Mouse (Mus musculus) left cerebral cortex, adult 8-10 months (tissue): Measurements from ENCODE around the gene Wipf2. TPM values are rescaled to one million over a fixed set of nuclear protein-coding genes. Genes with fewer than 3 reads are reported as not detected.

ENCODE experiments used
- DNase-seq, 2 experiments: peaks; one replicate each; pipeline ENCODE4 v3.0.0; 2022; ENCODE audit warnings: low spot score in 2 of 2
- total RNA-seq, 4 experiments: library from RNA; stranded (reverse); gene quantifications; 2 replicates each; pipeline ENCODE4 v1.2.4; 2022

The Wipf2 gene
- total RNA-seq, 4 experiments from 2014 or later = 74.0 to 84.5 (median 81.5) TPM

DNA sequence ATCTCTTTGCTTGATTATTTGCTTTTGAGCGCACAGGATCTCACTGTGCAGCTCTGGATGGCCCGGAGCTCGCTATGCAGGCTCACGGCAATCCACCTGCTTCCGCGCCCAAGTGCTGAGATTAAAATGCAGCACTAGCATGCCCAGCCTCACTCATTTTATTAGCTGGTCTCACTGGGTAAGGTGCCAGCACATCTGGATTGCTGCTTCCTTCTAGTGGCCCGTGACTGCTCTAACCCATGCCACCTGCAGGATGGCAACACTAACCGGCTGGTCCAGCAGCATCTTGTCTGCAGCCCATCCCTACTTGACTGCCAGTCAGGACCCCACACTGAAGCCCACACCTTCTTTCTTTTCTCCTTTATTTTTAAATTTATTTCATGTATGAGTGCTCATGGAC, 9.3 kb upstream of the Wipf2 start:
- DNase-seq = no peak

DNA sequence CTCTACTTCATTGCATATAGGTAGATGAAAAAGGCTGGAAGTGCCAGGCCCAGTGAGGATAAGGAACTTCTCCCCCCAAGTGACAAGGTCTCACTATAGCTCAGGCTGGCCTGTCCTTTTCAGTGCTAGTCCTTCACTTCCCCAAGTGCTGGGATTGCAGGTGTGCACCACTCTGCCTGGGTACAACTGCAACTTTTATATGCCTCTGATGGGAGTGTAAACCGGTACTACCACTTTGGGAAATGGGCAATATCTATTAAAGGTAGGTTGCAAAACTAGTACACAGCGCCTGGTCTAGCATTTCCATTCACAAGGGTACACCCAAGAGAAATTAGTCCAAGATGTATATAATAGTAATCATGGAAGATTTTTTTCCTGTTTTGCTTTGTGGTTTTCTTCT, 8.8 kb upstream of the Wipf2 start:
- no peak for DNase-seq

DNA sequence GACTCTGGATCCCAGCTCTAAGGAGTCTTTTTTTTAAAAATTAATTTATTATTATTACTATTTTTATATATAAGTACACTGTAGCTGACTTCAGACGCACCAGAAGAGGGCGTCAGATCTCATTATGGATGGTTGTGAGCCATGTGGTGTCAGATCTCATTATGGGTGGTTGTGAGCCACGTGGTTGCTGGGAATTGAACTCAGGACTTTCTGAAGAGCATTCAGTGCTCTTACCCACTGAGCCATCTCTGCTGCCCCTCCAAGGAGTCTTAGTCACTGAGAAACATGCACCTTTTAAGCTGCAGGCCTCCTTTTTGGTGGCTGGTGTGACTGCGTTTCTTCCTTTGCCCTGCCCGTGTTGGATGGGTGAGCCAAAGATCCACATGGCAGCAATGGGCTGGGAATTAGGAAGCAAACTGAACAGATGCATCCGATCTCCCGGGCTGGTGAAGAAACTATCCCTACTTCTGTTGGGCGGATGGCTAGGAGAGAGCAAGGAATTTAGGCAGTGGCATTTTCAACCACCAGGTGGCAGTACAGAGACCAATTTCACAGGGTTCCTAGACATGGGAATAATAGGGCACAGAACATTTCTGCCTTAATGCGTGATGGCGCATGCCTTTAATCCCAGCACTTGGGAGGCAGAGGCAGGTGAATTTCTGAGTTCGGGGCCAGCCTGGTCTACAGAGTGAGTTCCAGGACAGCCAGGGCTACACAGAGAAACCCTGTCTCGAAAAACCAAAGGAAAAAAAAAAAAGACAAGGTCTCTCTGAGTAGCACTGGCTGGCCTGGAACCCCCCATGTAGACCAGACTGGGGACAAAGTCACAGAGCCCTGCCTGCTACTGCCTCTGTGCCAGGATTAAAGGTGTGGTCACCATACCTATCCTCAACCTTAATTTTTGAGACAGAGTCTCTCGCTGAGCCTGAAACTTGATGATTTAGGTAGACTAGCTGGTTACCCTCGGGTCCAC, 4.4 kb upstream of the Wipf2 start:
- peak; percentile 75 to 85 for DNase-seq

GRCm38 (mm10) chr11:98863751-98864429, 452 bp downstream of the Wipf2 start:
- DNase-seq = peak; percentile 51 to 59

GRCm38 (mm10) chr11:98867293-98867692, 3.9 kb downstream of the Wipf2 start:
- DNase-seq = no peak

DNA sequence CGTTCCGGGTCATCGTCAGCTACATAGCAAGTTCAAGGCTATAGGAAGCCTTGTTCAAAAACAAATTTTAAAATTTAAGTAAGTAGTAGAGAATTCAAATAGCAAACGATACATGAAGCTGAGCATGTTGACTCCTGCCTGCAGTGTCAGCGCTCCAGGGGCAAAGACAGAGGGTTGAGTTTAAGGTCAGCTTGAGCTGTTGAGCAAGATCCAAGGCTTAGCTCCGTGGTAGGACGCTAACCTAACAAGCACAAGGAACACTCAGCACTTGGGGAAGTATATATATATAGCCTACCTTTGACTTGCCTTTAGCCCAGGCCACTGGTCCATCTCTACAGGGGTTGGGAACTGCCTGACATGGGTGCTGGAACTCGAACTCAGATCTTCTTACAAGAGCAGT, 6.5 kb downstream of the Wipf2 start:
- no peak for DNase-seq

GRCm38 (mm10) chr11:98870791-98871190, 7.4 kb downstream of the Wipf2 start:
- no peak for DNase-seq

DNA sequence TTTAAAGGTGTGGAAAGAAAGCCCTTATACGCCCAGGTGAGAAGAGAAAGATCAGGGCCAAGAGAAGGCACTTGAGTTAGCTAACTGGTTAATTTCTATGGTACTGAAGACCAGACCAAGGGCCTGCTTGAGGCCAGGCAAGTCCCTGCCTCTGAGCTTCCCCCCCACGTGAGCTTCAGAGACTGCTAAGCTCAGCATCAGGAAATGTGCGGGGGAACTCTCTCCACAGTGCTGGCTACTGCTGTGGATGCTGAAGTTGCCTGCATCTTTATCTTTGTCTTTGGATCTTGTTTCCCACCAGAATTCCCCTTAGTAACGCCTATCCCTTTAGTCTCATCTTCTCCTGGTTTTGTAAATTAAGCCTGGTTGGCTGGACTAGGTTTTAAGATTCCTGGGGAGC, 8.0 kb downstream of the Wipf2 start:
- no peak for DNase-seq

DNA sequence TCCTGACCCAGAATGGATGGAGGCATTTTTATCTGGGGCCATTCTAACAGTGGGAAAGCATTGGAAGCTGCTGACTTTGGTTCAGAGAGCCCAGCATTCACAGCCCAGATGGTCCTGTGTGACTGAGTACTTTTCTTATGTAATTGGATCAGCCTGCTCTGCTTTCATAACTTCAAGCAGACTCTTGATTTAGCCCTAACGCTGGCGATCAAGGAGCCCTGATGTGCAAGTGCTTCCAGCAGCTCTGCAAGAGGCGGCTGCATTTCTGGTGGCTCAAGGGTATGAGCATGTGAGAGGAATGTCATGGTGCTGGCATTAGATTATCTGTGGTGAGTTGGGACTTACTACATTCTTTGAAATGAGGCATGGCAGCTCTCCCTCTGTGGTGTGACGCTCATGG, 8.6 kb downstream of the Wipf2 start:
- DNase-seq = peak; percentile 44 to 73

- no peak for DNase-seq
Measured at GRCm38 (mm10) chr11:98873900-98874299, 10.5 kb downstream of the Wipf2 start.

DNA sequence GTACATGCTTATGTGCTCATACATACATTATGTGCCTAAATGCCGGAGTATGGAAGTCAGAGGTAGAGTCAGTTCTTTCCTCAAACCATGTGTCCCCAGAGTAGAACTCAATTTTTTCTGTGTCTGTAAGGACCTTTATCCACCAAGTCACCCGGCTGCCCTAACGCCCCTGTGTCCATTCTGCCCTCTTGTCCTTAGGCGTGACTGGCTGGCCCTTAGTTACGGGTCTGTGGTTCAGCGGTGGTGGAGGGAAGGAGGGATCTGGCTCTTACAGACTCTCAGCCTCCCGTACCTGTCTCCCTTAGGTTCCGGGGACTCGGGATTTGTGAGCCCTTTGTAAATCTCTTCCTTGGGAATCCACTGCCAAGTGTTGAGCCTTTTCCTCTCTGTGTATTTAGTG, 13.6 kb downstream of the Wipf2 start:
- no peak for DNase-seq

DNA sequence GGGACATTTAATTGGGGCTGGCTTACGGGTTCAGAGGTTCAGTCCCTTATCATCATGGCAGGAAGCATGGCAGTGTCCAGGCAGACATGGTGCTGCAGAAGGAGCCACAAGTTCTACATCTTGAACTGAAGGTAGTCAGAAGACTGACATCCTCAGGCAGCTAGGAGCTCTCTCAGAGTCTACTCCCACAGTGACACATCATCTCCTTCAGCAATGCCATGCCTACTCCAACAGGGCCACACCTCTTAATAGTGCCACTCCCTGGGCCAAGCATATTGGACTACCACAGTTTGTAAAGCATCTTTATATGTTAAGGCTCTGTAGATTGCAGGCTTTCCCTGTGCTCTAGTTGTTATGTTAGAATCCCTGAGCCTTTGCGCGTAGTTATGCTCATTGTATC, 24.3 kb downstream of the Wipf2 start:
- DNase-seq = no peak

DNA sequence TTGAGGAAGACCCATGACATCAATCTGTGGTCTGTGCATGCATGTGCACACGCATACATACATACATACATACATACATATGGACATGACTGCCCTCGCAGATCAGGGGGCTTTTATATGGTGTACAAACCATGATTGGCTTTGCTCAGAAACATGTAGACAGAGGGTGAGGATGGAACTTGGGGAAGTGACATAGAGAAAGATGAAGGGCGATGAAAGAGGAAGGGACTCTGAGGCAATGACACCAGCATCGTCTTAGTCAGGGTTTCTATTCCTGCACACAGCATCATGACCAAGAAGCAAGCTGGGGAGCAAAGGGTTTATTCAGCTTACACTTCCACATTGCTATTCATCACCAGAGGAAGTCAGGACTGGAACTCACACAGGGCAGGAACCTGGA, 25.6 kb downstream of the Wipf2 start:
- no peak for DNase-seq

DNA sequence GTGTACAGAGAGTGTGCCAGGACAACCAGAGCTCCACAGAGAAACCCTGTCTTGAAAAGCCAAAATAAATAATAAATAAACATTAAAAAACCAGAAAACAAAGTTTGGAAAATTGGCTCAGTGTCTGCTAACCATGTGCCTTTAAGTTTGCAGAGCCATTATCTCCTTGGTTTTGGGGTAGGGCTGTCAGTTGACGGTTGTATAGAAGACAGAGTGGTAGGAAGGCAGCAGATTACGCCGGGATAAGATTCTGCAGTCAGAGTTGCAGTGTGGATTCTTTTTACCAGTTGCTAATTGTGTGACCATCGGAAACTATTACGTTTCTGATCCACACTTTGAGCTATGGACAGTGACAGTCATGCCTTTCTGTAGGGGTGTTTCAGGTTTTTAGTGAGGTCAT, 26.5 kb downstream of the Wipf2 start:
- DNase-seq = no peak

GRCm38 (mm10) chr11:98892426-98892825, 29.0 kb downstream of the Wipf2 start:
- DNase-seq = no peak

GRCm38 (mm10) chr11:98900529-98901125, 37.2 kb downstream of the Wipf2 start:
- no peak for DNase-seq

- no peak for DNase-seq
Measured at GRCm38 (mm10) chr11:98902621-98903245, 39.3 kb downstream of the Wipf2 start.

- no peak for DNase-seq
Measured at GRCm38 (mm10) chr11:98904577-98904976, 41.1 kb downstream of the Wipf2 start.

- no peak for DNase-seq
Measured at GRCm38 (mm10) chr11:98905033-98905432, 41.6 kb downstream of the Wipf2 start.

DNA sequence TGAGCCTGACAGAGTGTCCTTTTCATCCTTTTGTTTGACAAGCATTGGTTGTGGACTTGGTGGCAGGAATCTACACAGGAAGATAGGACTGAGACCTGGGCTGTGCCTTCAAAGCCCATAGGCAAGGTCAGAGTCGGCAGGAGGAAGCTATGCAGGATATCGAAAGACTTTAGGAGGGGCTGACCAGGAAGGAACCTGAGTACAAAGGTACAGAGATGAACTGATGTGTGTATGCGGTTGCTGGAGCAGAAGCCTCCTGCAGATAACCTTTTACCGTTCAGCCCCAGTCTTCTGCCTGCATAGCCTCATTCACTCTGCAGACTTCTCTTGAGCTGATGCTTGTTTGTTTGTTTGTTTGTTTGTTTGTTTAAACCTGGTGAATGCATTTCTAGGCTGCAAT, 42.1 kb downstream of the Wipf2 start:
- DNase-seq = no peak

GRCm38 (mm10) chr11:98907063-98907436, 43.6 kb downstream of the Wipf2 start:
- no peak for DNase-seq
